In the genomic region with DNA sequence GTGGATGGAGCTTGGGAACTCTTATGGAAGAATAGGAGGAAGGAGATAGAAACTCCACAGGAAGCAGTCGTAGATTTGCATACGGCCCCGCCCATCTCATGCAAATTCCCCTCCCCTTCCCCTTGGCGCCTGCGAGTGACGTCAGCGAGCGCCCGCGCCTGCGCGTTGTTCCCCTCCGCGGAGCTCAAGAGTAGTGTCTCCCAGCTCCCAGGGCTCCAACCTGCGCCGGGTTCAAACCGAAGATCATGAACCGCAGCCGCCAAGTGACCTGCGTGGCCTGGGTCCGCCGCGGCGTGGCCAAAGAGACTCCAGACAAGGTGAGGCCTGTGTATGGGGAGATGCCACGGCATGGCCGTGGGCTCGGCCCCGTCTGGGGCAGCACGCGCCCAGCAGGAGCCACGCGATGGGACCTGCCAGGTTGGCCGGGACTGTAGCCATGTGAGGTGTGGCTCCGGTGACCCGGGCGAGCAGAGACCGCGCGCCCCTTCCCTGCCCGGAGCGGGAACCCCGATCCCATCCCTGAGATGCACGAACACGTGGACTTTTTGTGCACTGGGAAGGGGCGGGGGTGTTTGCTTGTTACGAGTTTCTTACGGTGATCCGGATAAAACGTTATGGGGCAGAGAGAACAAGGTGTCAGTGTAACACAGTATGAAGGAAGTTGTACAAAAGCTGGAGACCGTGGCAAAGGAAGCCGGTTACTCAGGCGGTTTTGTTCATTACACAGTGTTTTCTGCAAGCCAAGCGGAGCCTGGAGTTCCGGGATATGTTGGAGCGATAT, we compare ENCODE assay signal across 8 mouse cellular contexts. TPM values are rescaled to one million over a fixed set of nuclear protein-coding genes. Genes with fewer than 3 reads are reported as not detected.
DNase-seq lines count a peak whose midpoint lies in the region; ATAC-seq lines count a peak whose summit lies in the region.

No protein-coding gene starts in this region.

- DNase-seq in R1 (ENCODE audit: low read depth, low spot score), result peak; percentile 94
- DNase-seq in cerebellum, postnatal 25 days, result peak; percentile 94 to 96
- DNase-seq in frontal cortex, postnatal 25 days (ENCODE audit: low spot score in 2 of 2), result peak; percentile 78 to 92
- DNase-seq in hindbrain, embryonic 14.5 days (ENCODE audit: low spot score), result peak; percentile 96
- peak; percentile 91 to 93 for DNase-seq in layer of hippocampus, postnatal 36 days
- DNase-seq in lung, postnatal 36 days, result peak; percentile 94
- DNase-seq in retina, postnatal 1 day, result peak; percentile 95
- DNase-seq in urinary bladder, adult 18-20 months (ENCODE audit: low spot score in 2 of 2), result peak; percentile 86 to 92

- H3K9me3 ChIP-seq in hindbrain, embryonic 14.5 days (ENCODE audit: control insufficient read depth, low read length), result no peaks in the 10 kb centered on the region

- H3K27me3 ChIP-seq in hindbrain, embryonic 14.5 days (ENCODE audit: control insufficient read depth, insufficient read depth, low read length), result no peaks in the 10 kb centered on the region

- peak overlapping the region; percentile 96 for H3K4me2 ChIP-seq in hindbrain, embryonic 14.5 days (replicated peaks)

- H3K4me3 ChIP-seq in hindbrain, embryonic 14.5 days (replicated peaks; ENCODE audit: low read length), result peak overlapping the region; percentile 100

- peak overlapping the region; percentile 89 for H3K9ac ChIP-seq in hindbrain, embryonic 14.5 days

- under 1% methylated on average over 55 of the region's 55 CpGs for WGBS in hindbrain, embryonic 14.5 days

- H3K36me3 ChIP-seq in hindbrain, embryonic 14.5 days (replicated peaks; ENCODE audit: control insufficient read depth, insufficient read depth), result peaks cover 28% of the 10 kb centered on the region

- H3K4me1 ChIP-seq in hindbrain, embryonic 14.5 days (replicated peaks; ENCODE audit: control insufficient read depth, insufficient read depth, low read length), result peaks cover 14% of the 10 kb centered on the region

- ATAC-seq in hindbrain, embryonic 14.5 days (ENCODE audit: low FRiP score), result peak; percentile 98

- peak overlapping the region; percentile 20; the same call in 1 of the 2 replicates for H3K27ac ChIP-seq in hindbrain, embryonic 14.5 days

RNA-seq across cellular contexts. Expression of gene Pwp1, which starts 42.6 kb away (rescaled TPM):
- 68.3 and 74.7 TPM in 2 replicates for polyA plus RNA-seq in hindbrain, embryonic 14.5 days (2014; fragmentation: Nextera tagmentation; extraction: Ambion mirVana)
- 10 to 100 TPM; 19.3 to 19.7 TPM for total RNA-seq in layer of hippocampus, postnatal 36 days (2021)

RNA-seq across cellular contexts. Expression of gene Prdm4, which starts 45.1 kb away (rescaled TPM):
- 31.0 and 39.1 TPM in 2 replicates for polyA plus RNA-seq in hindbrain, embryonic 14.5 days (2014; fragmentation: Nextera tagmentation; extraction: Ambion mirVana)
- 10 to 100 TPM; 24.0 to 25.4 TPM for total RNA-seq in layer of hippocampus, postnatal 36 days (2021)

RNA-seq across cellular contexts. Expression of gene Ascl4, which starts 55.6 kb away (rescaled TPM):
- polyA plus RNA-seq in hindbrain, embryonic 14.5 days (2014; fragmentation: Nextera tagmentation; extraction: Ambion mirVana), result 0.17 and 0.39 TPM in 2 replicates
- total RNA-seq in layer of hippocampus, postnatal 36 days (2021), result under 1 TPM; 0.22 to 0.58 TPM

Comparison
In these comparisons a context has a peak if more than half of its experiments do, and no peak if none do; other contexts are left out.
1. Peak in every context shown above with its lines: DNase-seq, ATAC-seq, H3K4me3 ChIP-seq and H3K27ac ChIP-seq.